Mouse (Mus musculus) limb, embryonic 14.5 days (tissue): ENCODE data around the gene Pcsk2. TPM values are rescaled to one million over a fixed set of nuclear protein-coding genes. Genes with fewer than 3 reads are reported as not detected.

Source experiments
- ATAC-seq: fragments of 200-750 bp; cut with Nextera tagmentation; 2 replicates; pipeline ENCODE4 v1.8.0; 2017; ENCODE audit warnings: low read depth, moderate number of reproducible peaks, moderate TSS enrichment; ENCODE audit not compliant: low FRiP score
- DNase-seq: peaks from one replicate; pipeline ENCODE4 v3.0.0-alpha.2; 2015; ENCODE audit warnings: low spot score
- H3K27ac ChIP-seq: fragments of 300-500 bp; sonication (generic); replicated peaks from 2 replicates; pipeline ENCODE4 v1.5.1; 2014; ENCODE audit warnings: low read depth, mild to moderate bottlenecking, low read length, moderate library complexity, mixed read lengths
- H3K27me3 ChIP-seq: fragments of 300-500 bp; sonication (generic); 2 replicates; pipeline ENCODE4 v1.6.1; 2014; ENCODE audit warnings: low read length, mixed read lengths; ENCODE audit not compliant: control insufficient read depth, insufficient read depth
- H3K36me3 ChIP-seq: fragments of 300-500 bp; sonication (generic); 2 replicates; pipeline ENCODE4 v1.6.1; 2014; ENCODE audit warnings: mild to moderate bottlenecking, low read length, moderate library complexity, mixed read lengths; ENCODE audit not compliant: control insufficient read depth, insufficient read depth
- H3K4me1 ChIP-seq: fragments of 300-500 bp; sonication (generic); 2 replicates; pipeline ENCODE4 v1.6.1; 2014; ENCODE audit warnings: antibody characterized with exemption, low read length, mixed read lengths; ENCODE audit not compliant: control insufficient read depth, insufficient read depth
- H3K4me2 ChIP-seq: fragments of 300-500 bp; sonication (generic); replicated peaks from 2 replicates; pipeline ENCODE4 v1.6.1; 2014; ENCODE audit warnings: low read depth, mild to moderate bottlenecking, low read length, moderate library complexity; ENCODE audit not compliant: severe bottlenecking
- H3K4me3 ChIP-seq: fragments of 300-500 bp; sonication (generic); replicated peaks from 2 replicates; pipeline ENCODE4 v1.5.1; 2014; ENCODE audit warnings: low read length
- H3K9ac ChIP-seq: fragments of 300-500 bp; sonication (generic); 2 replicates; pipeline ENCODE4 v1.6.1; 2014; ENCODE audit warnings: mild to moderate bottlenecking, low read depth, low read length, moderate library complexity; ENCODE audit not compliant: severe bottlenecking
- H3K9me3 ChIP-seq: fragments of 300-500 bp; sonication (generic); 2 replicates; pipeline ENCODE4 v1.6.1; 2016; ENCODE audit warnings: low read length; ENCODE audit not compliant: control insufficient read depth
- POLR2A ChIP-seq: fragments of 200-500 bp; IDR thresholded peaks from 2 replicates; pipeline ENCODE4 v1.8.0; 2012; ENCODE audit warnings: inconsistent platforms, mild to moderate bottlenecking, moderate library complexity, borderline replicate concordance; ENCODE audit not compliant: insufficient read depth, insufficient read length; ENCODE audit errors: extremely low read depth
- WGBS: fragments of 180-500 bp; shearing (Covaris S2); extraction: QIAGEN DNeasy Blood & Tissue Kit; methylation state at CpG from one replicate; pipeline ENCODE4 v1.1.7; 2014; 5-methylcytosine and 5-hydroxymethylcytosine counted together
- polyA plus RNA-seq, 2 experiments: library from polyadenylated mRNA; depleted of rRNA in 1 of 2; stranded (reverse) in 1 of 2; unstranded in 1 of 2; fragments of >200 nt; fragmentation: Nextera tagmentation in 1 of 2; extraction: Ambion mirVana in 1 of 2; gene quantifications; 2 replicates each; pipeline versions ENCODE4 v1.2.1 to v1.2.3; 2012 to 2014

Pcsk2 gene
- polyA plus RNA-seq, 2 experiments: 1.0 to 1.2 TPM

DNA sequence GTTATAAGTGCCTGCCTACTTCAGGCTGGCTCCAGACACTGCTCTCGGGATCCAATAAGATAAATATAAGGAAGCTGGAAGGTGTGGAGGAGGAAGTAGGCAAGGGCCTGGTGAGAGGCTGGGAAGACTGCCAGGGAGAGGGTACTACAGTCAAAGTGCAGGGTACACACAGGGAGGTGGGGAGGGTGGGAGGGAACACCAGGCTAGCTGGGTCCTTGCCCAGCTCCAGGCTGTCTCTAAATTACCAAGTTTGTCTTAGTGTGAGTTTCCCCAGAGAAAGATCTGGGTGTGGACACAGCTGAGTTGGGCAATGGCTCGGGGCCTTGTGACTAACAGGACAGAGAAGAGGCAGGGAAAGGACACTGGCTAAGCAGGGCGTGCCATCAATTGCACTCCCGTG, 300.8 kb downstream of the Pcsk2 start:
- Histone ChIP-seq H3K27me3 (no peaks in the 10 kb centered on the region), H3K4me1 (no peaks in the 10 kb centered on the region), H3K4me2 (no peak overlapping the region), H3K9ac (no peak overlapping the region), H3K36me3 (no peaks in the 10 kb centered on the region), H3K9me3 (no peaks in the 10 kb centered on the region), H3K27ac (no peak overlapping the region), H3K4me3 (no peak overlapping the region)
- 79% methylated on average over 4 of the region's 4 CpGs for WGBS
- no peak for DNase-seq
- ATAC-seq: no peak
- TF ChIP-seq POLR2A: no peak

DNA sequence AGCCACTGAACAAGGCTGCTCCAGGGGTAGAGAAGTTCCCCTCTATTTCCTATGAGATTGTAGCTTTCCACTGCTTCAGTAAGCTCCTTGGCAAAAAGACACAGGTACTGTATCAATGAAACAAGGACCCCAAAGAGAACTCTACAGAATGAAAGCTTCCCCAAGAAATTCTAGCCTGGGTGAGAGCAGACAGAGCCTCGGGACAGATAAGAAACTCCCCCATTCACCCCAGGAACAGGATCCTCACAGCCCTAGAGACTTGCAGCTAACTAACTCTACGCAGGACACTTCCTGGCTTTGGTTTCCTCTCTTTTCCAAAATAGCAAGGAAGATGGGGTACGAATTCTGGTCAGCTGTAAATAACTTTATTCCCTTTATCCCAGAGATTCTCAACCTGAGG, 301.3 kb downstream of the Pcsk2 start:
- H3K4me1 ChIP-seq: 0 out of 2 replicates have a peak, but pooled peaks cover 2% of the 10 kb centered on the region
- TF ChIP-seq POLR2A: no peak
- no peaks in the 10 kb centered on the region for H3K36me3 ChIP-seq
- no peak overlapping the region for H3K4me2 ChIP-seq
- no peaks in the 10 kb centered on the region for H3K9me3 ChIP-seq
- WGBS: 62% methylated on average over 3 of the region's 3 CpGs
- ATAC-seq: no peak
- H3K27ac ChIP-seq: no peak overlapping the region
- DNase-seq: no peak
- H3K27me3 ChIP-seq: no peaks in the 10 kb centered on the region
- H3K4me3 ChIP-seq: no peak overlapping the region
- no peak overlapping the region for H3K9ac ChIP-seq

DNA sequence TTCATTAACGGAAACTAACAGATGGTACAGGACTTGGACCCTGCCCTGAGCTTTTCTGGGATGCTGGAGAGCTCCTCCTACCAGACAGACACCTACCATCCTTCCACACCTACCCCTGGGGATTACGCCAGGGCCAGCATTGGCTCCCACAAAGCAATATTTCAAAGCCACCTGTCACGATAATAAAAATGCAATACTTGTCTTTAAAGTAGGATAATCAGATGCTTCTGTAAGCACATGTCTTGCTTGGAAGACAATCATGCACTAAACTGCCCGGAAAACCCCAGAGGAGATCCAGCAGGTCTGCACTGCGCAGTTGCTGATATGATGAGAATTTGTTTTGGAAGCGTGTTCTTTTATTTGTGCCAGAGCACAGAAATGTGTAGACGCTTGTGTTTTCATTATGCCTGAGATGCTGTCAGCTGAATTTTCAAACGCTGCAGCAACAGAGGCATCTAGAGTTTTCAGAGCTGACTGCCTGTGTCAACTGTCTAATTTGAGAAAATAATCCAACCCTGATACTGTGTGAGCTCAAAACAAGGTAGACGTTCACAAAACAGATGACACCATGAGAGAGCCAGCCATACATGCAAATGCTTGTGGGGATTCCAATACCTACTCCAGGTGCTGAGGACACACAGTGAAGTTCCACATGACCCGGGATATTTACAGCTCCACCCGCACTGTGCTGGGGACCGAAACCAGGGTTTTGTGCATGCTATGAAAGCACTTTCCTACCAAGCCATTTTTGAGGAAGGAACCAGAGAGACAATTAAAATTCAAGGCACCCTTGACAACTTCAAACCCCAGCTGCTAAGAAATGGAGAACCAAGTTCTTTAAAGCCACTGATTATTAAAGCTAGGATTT, 305.6 kb downstream of the Pcsk2 start:
- no peak for ATAC-seq
- H3K4me2 ChIP-seq: no peak overlapping the region
- no peak for DNase-seq
- H3K27ac ChIP-seq: no peak overlapping the region
- no peak overlapping the region for H3K4me3 ChIP-seq
- H3K36me3 ChIP-seq: no peaks in the 10 kb centered on the region
- H3K9me3 ChIP-seq: no peaks in the 10 kb centered on the region
- H3K27me3 ChIP-seq: no peaks in the 10 kb centered on the region
- H3K9ac ChIP-seq: no peak overlapping the region
- no peak for TF ChIP-seq POLR2A
- H3K4me1 ChIP-seq: 0 out of 2 replicates have a peak, but pooled peaks cover 4% of the 10 kb centered on the region
- 80% methylated on average over 12 of the region's 12 CpGs for whole genome bisulfite sequencing

DNA sequence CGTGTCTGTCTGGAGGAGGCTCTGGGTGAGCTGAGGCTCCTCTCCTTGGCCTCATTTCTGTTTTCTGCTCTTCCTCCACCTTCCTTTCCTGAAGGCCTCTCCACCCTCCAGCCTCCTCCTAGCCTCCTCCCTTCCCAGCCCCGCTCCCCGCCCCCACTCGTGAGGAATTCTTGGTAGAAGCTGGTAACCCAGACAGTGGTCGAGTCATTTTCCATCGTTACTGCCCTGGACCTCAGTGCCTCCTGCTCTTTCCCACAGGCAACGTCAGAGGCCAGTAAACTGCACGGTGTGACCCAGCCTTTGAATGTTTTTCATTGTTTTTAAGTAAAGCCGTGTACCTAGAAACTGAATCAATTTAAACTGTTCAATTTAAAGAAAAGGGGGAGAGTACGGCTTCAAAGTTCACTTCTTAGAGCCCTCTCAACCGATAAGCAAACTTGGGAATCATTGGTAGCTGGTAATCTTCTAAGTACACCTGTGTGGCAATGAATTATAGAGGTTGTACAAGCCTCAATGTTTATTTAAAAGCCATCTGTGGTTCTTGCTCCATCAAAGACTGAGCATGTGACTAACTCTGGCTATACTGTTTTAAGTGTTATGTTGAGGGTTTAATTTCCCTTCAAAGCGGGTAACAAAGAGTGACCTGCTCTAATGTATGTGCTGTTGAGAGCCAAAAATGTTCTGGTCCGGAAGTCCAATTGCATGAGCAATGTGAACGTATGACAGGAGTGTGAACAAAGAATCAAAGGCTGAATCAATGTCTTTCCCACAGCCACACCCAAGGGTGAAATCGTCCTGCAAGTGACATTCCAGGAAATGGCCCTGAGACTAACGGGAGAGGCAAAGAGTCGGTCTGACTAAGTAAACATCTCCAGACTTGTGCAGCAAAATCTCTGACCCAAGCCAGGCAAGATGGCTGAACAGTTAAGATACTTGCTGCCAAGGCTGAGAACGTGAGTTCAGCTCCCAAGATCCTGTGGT, 306.6 kb downstream of the Pcsk2 start:
- no peak for ATAC-seq
- no peak for DNase-seq

DNA sequence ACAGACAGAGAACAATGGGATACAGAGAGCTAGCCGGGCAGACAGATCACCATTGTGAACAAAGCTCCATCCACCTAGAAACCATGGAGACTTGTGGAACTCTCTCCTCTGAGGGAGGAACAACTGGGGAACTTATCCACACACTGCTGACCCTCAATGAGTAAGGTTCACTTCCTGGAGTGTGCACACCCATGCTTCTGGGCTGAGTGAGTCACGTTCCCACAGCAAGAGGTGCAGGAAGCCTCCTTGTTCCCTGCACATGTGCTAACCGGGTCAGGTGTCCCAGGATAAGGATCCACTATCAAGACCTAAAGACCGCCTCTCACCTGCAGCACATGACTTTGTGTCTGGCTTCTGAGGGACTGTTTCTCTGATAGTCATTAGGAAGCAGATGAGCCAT, 307.5 kb downstream of the Pcsk2 start:
- no peak for ATAC-seq
- no peak for TF ChIP-seq POLR2A
- Histone ChIP-seq H3K4me3 (no peak overlapping the region), H3K9ac (no peak overlapping the region), H3K27me3 (no peaks in the 10 kb centered on the region), H3K4me2 (no peak overlapping the region), H3K4me1 (0 out of 2 replicates have a peak, but pooled peaks cover 4% of the 10 kb centered on the region), H3K27ac (no peak overlapping the region), H3K36me3 (no peaks in the 10 kb centered on the region), H3K9me3 (no peaks in the 10 kb centered on the region)
- WGBS: 77% methylated on average over 4 of the region's 4 CpGs
- DNase-seq: no peak

More for the DNA sequence above, 306.6 kb downstream of the Pcsk2 start:
- H3K9ac ChIP-seq: no peak overlapping the region
- H3K36me3 ChIP-seq: no peaks in the 10 kb centered on the region
- no peak overlapping the region for H3K4me2 ChIP-seq
- H3K9me3 ChIP-seq: no peaks in the 10 kb centered on the region
- 46% methylated on average over 18 of the region's 18 CpGs for WGBS
- no peaks in the 10 kb centered on the region for H3K27me3 ChIP-seq
- no peak for TF ChIP-seq POLR2A
- no peak overlapping the region for H3K4me3 ChIP-seq
- 0 out of 2 replicates have a peak, but pooled peaks cover 4% of the 10 kb centered on the region for H3K4me1 ChIP-seq
- H3K27ac ChIP-seq: no peak overlapping the region
